ENCODE assay signal across 8 mouse cellular contexts in the genomic region with DNA sequence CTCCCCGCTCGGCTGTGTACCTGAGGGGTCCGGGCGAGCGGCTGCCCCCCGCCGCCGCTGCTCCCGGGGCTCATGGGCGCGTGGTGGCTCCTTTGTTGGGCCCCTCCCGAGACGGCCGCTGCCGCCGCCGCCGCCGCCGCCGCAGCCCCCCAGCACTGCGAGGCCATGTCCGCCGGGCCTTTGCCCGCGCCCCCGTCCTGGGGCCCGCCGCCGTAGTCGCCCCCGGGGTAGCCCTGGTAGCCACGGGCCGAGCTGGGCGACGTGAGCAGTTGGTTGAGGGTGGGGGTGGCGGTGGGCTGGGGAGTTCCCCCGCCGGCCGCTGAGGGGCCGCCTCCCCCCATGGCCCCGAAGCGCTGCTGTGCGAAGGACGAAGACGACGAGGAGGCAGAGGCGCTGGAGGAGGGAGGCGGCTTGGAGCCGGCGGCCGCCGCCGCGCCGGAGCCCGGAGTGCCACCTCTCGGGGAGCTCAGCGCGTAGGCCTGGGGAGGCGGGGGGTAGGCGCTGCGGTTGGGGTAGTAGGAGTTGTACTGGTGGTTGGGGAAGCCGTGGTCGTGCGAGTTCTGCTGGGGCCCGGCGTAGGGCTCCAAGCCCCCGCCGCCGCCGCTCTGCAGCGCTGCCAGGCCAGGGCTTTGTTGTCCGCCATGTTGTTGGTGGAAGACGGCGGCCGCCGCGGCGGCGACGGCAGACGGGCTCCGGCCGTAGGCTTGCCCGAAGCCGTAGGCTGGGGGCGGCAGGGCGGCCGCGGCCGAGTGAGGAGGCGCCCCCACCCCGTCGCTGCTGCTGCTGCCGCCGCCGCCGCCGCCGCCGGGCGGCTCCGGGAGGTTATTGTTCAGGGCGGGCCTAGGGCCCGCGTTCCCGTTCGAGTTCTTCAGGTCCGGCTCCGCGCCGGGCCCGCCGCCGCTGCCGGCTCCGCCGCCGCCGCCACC. TPM values are rescaled to one million over a fixed set of nuclear protein-coding genes. Genes with fewer than 3 reads are reported as not detected.
A peak's percentile ranks its signal among the peaks of the same experiment; 100 is the strongest.
DNase-seq lines count a peak whose midpoint lies in the region; ATAC-seq and TF ChIP-seq lines count a peak whose summit lies in the region.

No protein-coding gene starts in this region.

- peaks cover 9 to 13% of the 10 kb centered on the region in 2 experiments; a peak in 3 of 4 replicates for H3K4me1 ChIP-seq in ES-E14 (ENCODE audit: control insufficient read depth in 2 of 2, insufficient read depth in 2 of 2, low read length in 2 of 2, poor library complexity in 1 of 2)
- H3K4me1 ChIP-seq in forebrain, embryonic 10.5 days = peaks cover 68% of the 10 kb centered on the region
- peaks cover 71% of the 10 kb centered on the region for H3K4me1 ChIP-seq in hindbrain, embryonic 10.5 days (replicated peaks)
- peaks cover 53% of the 10 kb centered on the region for H3K4me1 ChIP-seq in midbrain, embryonic 13.5 days (replicated peaks)
- peaks cover 30% of the 10 kb centered on the region for H3K4me1 ChIP-seq in spleen, adult 2 months (ENCODE audit: control insufficient read depth, insufficient read depth, insufficient read length)

- under 1% methylated on average over 113 of the region's 121 CpGs for WGBS in forebrain, embryonic 10.5 days
- WGBS in hindbrain, embryonic 10.5 days = under 1% methylated on average over 121 of the region's 121 CpGs
- WGBS in midbrain, embryonic 13.5 days = under 1% methylated on average over 50 of the region's 121 CpGs
- WGBS in spleen, adult 2 months = under 1% methylated on average over 49 of the region's 121 CpGs

- peak overlapping the region; percentile 99 for H3K27ac ChIP-seq in ES-E14 (ENCODE audit: insufficient read depth, low read depth, low read length, poor library complexity, severe bottlenecking)
- peak overlapping the region; percentile 100 for H3K27ac ChIP-seq in forebrain, embryonic 10.5 days
- peak overlapping the region; percentile 100 for H3K27ac ChIP-seq in hindbrain, embryonic 10.5 days
- peak overlapping the region; percentile 100 for H3K27ac ChIP-seq in midbrain, embryonic 13.5 days
- H3K27ac ChIP-seq in spleen, adult 2 months (ENCODE audit: insufficient read depth, low read length) = peak overlapping the region; percentile 95

- no peak for ATAC-seq in midbrain, embryonic 13.5 days
- ATAC-seq in erythroid progenitor cell, adult 5-6 weeks (replicated peaks; ENCODE audit: low FRiP score, poor library complexity, severe bottlenecking) = no peak

- in situ Hi-C loops in ES-E14 (cut with MboI; ENCODE audit: low sequenced_read_pairs in 2 of 2, unreplicated experiment in 2 of 2) = no loop called here

- H3K9ac ChIP-seq in ES-E14 (ENCODE audit: insufficient read depth, low read depth, low read length, poor library complexity, severe bottlenecking) = peak overlapping the region; percentile 94
- H3K9ac ChIP-seq in midbrain, embryonic 13.5 days (replicated peaks) = peak overlapping the region; percentile 100

- no peak for DNase-seq in ES-E14 (ENCODE audit: low read depth, low spot score)
- DNase-seq in adrenal gland, postnatal 25 days = peak; percentile 55
- DNase-seq in forebrain, embryonic 10.5 days (ENCODE audit: extremely low spot score, low spot score) = peak; percentile 57
- DNase-seq in hindbrain, embryonic 10.5 days (ENCODE audit: low spot score) = peak; percentile 45
- DNase-seq in left cerebral cortex, adult 8-10 months (ENCODE audit: low spot score in 2 of 2) = peak; percentile 22 to 36
- peak; percentile 27 to 54 for DNase-seq in spleen, adult 2 months (ENCODE audit: low read depth in 1 of 2, low spot score in 2 of 2)

- no peak for TF ChIP-seq CTCF in spleen, adult 2 months (IDR thresholded peaks at IDR 0.05; ENCODE audit: extremely low read depth, insufficient read depth, insufficient read length, insufficient replicate concordance)

- TF ChIP-seq POLR2A in spleen, adult 2 months (IDR thresholded peaks at IDR 0.05; ENCODE audit: low read depth, low read length) = no peak

- peaks cover 12% of the 10 kb centered on the region for H3K36me3 ChIP-seq in ES-E14 (ENCODE audit: control insufficient read depth, insufficient read depth, low read length, poor library complexity, severe bottlenecking)
- peaks cover 33% of the 10 kb centered on the region for H3K36me3 ChIP-seq in forebrain, embryonic 10.5 days (replicated peaks)
- H3K36me3 ChIP-seq in hindbrain, embryonic 10.5 days = peaks cover 33% of the 10 kb centered on the region
- H3K36me3 ChIP-seq in midbrain, embryonic 13.5 days = peaks cover 12% of the 10 kb centered on the region; the same call in 1 of the 2 replicates
- H3K36me3 ChIP-seq in spleen, adult 2 months (ENCODE audit: control insufficient read depth, insufficient read depth, low read length) = peaks cover 2% of the 10 kb centered on the region; the same call in 1 of the 2 replicates

- no peaks in the 10 kb centered on the region for H3K9me3 ChIP-seq in ES-E14 (ENCODE audit: control insufficient read depth, insufficient read depth, low read depth, low read length)
- H3K9me3 ChIP-seq in forebrain, embryonic 10.5 days = no peaks in the 10 kb centered on the region
- H3K9me3 ChIP-seq in hindbrain, embryonic 10.5 days = no peaks in the 10 kb centered on the region
- 0 out of 2 replicates have a peak, but pooled peaks cover 2% of the 10 kb centered on the region for H3K9me3 ChIP-seq in midbrain, embryonic 13.5 days

- H3K27me3 ChIP-seq in forebrain, embryonic 10.5 days (ENCODE audit: poor library complexity, severe bottlenecking) = no peaks in the 10 kb centered on the region
- no peaks in the 10 kb centered on the region for H3K27me3 ChIP-seq in hindbrain, embryonic 10.5 days (ENCODE audit: insufficient read depth, poor library complexity, severe bottlenecking)
- no peaks in the 10 kb centered on the region for H3K27me3 ChIP-seq in midbrain, embryonic 13.5 days
- H3K27me3 ChIP-seq in spleen, adult 2 months (ENCODE audit: control insufficient read depth, insufficient read depth, low read length) = no peaks in the 10 kb centered on the region

- H3K4me2 ChIP-seq in midbrain, embryonic 13.5 days (replicated peaks) = peak overlapping the region; percentile 97

- H3K4me3 ChIP-seq in ES-E14 (ENCODE audit: insufficient read depth in 1 of 2, low read depth in 1 of 2, low read length in 2 of 2, poor library complexity in 1 of 2, severe bottlenecking in 1 of 2) = peak overlapping the region; percentile 78 to 86
- H3K4me3 ChIP-seq in forebrain, embryonic 10.5 days = peak overlapping the region; percentile 100
- H3K4me3 ChIP-seq in hindbrain, embryonic 10.5 days = peak overlapping the region; percentile 100
- H3K4me3 ChIP-seq in midbrain, embryonic 13.5 days (replicated peaks) = peak overlapping the region; percentile 99
- H3K4me3 ChIP-seq in spleen, adult 2 months (ENCODE audit: extremely low read depth, insufficient read depth, insufficient read length) = peak overlapping the region; percentile 93

TF ChIP-seq in ES-E14, 5 proteins besides CTCF, POLR2A, EP300 and RAD21:
- TF ChIP-seq ZC3H11A (IDR thresholded peaks at IDR 0.05; ENCODE audit: borderline replicate concordance, low read depth, low read length) (no peak), ZNF384 (IDR thresholded peaks at IDR 0.05; ENCODE audit: low read depth, low read length) (no peak), HCFC1 (IDR thresholded peaks at IDR 0.05; ENCODE audit: borderline replicate concordance, insufficient read depth, low read length) (no peak), MAFK (IDR thresholded peaks at IDR 0.05; ENCODE audit: insufficient read depth, low read depth, low read length) (no peak), CHD2 (IDR thresholded peaks at IDR 0.05; ENCODE audit: low read depth, low read length) (no peak)

RNA-seq across cellular contexts. Expression of a gene that starts 3.9 kb away (rescaled TPM):
- total RNA-seq in ES-E14 (2012; rRNA removed) = 62.6 and 75.6 TPM in 2 replicates
- 73.6 and 79.7 TPM in 2 replicates for total RNA-seq in adrenal gland, postnatal 25 days (2021)
- polyA plus RNA-seq in forebrain, embryonic 10.5 days (2016; fragmentation: Nextera tagmentation; extraction: Ambion mirVana) = 35.3 and 38.8 TPM in 2 replicates
- polyA plus RNA-seq in hindbrain, embryonic 10.5 days (2016; fragmentation: Nextera tagmentation; extraction: Ambion mirVana) = 36.0 and 37.5 TPM in 2 replicates
- 10 to 100 TPM; 86.3 to 93.9 (median 90.7) TPM for total RNA-seq in left cerebral cortex, adult 8-10 months (2022)
- polyA plus RNA-seq in midbrain, embryonic 13.5 days (2015; fragmentation: Nextera tagmentation; extraction: Ambion mirVana) = 43.6 and 47.1 TPM in 2 replicates
- polyA plus RNA-seq in spleen, adult 2 months (2012; rRNA removed) = 142 and 150 TPM in 2 replicates
- total RNA-seq in erythroid progenitor cell, adult 5-6 weeks (2015; ENCODE audit: low replicate concordance) = 65.8 and 102 TPM in 2 replicates
- 42.9 and 69.1 TPM in 2 replicates for total RNA-seq in erythroid progenitor cell, adult 5-6 weeks (2017; ENCODE audit: low replicate concordance)
